Mouse (Mus musculus) cerebellum, postnatal 36 days (tissue): ENCODE results near the gene Dpm2.

ENCODE experiments used
- DNase-seq, 2 experiments: peaks; one replicate each; pipeline ENCODE4 v3.0.0; 2021 to 2022; ENCODE audit warnings: mixed read lengths in 2 of 2

Dpm2 gene

DNA sequence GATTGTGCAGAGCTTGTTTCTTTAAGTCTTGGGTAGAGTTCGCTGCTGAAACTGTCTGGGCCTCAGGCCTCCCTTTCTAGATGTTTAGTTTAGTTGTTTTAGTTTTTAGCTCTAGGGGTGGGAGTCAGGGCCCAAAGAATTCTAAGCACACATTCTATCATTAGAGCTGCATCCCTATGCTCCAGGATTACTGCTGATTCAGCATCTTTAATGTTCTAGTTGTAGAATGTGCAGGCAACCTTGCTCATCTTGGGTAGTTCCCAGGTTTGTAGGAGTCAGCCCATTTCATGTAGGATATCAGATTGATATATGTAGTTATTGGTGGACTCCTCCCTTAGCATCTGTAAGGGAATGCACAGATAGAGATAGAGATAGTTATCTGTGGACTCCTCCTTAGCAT lies 46.5 kb downstream of the Dpm2 start:
- no peak for DNase-seq

GRCm38 (mm10) chr2:32617601-32618000 lies 46.9 kb downstream of the Dpm2 start:
- DNase-seq, result no peak

GRCm38 (mm10) chr2:32618051-32618450 lies 47.4 kb downstream of the Dpm2 start:
- DNase-seq, result no peak

GRCm38 (mm10) chr2:32620682-32621516 lies 50.2 kb downstream of the Dpm2 start:
- DNase-seq, result no peak

GRCm38 (mm10) chr2:32621517-32621859 lies 50.8 kb downstream of the Dpm2 start, which contains the start of gene Ak1:
TSS of gene Ak1 (plus strand) at chr2:32621758.
- no peak for DNase-seq
